Mouse (Mus musculus) embryo, embryonic 11.5 days (tissue): ENCODE measurements around the gene Xirp2.

Experiments
- DNase-seq: peaks from one replicate; pipeline ENCODE4 v3.0.0-alpha.2; 2012; ENCODE audit warnings: low read depth, low spot score

The Xirp2 gene

GRCm38 (mm10) chr2:67564851-67565479 lies 119.2 kb downstream of the Xirp2 start:
- DNase-seq = no peak

GRCm38 (mm10) chr2:67565480-67566331 lies 119.9 kb downstream of the Xirp2 start, which contains the start of gene B3galt1:
Gene B3galt1, plus strand, starts transcription at chr2:67565871.
- DNase-seq = peak; percentile 79

GRCm38 (mm10) chr2:67566566-67566965 lies 120.8 kb downstream of the Xirp2 start:
- DNase-seq = no peak

- DNase-seq = no peak
Observed at GRCm38 (mm10) chr2:67567141-67567680, 121.4 kb downstream of the Xirp2 start.
